Mouse (Mus musculus) G1E (cell line): ENCODE data around the gene Mydgf. TPM values are rescaled to one million over a fixed set of nuclear protein-coding genes. Genes with fewer than 3 reads are reported as not detected.

Experiments
- ATAC-seq: 2 replicates; pipeline ENCODE4 v1.8.0; 2016; ENCODE audit warnings: mild to moderate bottlenecking; ENCODE audit not compliant: insufficient number of reproducible peaks, poor library complexity, low FRiP score, severe bottlenecking; ENCODE audit errors: extremely low read depth
- DNase-seq: peaks from one replicate; pipeline ENCODE4 v3.0.0; 2012; ENCODE audit warnings: low spot score
- H3K27me3 ChIP-seq: 2 replicates; pipeline ENCODE4 v1.6.1; 2012; ENCODE audit warnings: mild to moderate bottlenecking, low read length, inconsistent platforms; ENCODE audit not compliant: insufficient read depth
- H3K36me3 ChIP-seq: replicated peaks from 2 replicates; pipeline ENCODE3; 2012; ENCODE audit warnings: mild to moderate bottlenecking, inconsistent platforms
- H3K4me1 ChIP-seq: 2 replicates; pipeline ENCODE4 v1.6.1; 2012; ENCODE audit warnings: low read depth, low read length, inconsistent platforms, mixed read lengths; ENCODE audit not compliant: insufficient read depth
- H3K4me3 ChIP-seq: 2 replicates; pipeline ENCODE4 v1.5.1; 2012; ENCODE audit warnings: low read depth, mild to moderate bottlenecking, inconsistent platforms, low read length, moderate library complexity, mixed read lengths
- H3K9me3 ChIP-seq: replicated peaks from 2 replicates; pipeline ENCODE4 v1.6.1; 2012; ENCODE audit warnings: inconsistent platforms
- CTCF ChIP-seq: IDR thresholded peaks from 2 replicates; pipeline ENCODE4 v1.5.1; 2012; ENCODE audit warnings: low read depth, low read length, inconsistent platforms, mixed read lengths
- GATA1 ChIP-seq: IDR thresholded peaks from 2 replicates; pipeline ENCODE4 v1.6.1; 2012; ENCODE audit warnings: borderline replicate concordance, low read length, inconsistent platforms, mixed read lengths
- GATA2 ChIP-seq: IDR thresholded peaks from 2 replicates; pipeline ENCODE4 v1.6.1; 2012; ENCODE audit warnings: low read depth, low read length, inconsistent platforms, borderline replicate concordance
- POLR2AphosphoS5 ChIP-seq: IDR thresholded peaks from 2 replicates; pipeline ENCODE4 v1.6.1; 2012; ENCODE audit warnings: low read depth, low read length, inconsistent platforms; ENCODE audit not compliant: insufficient replicate concordance
- TAL1 ChIP-seq: conservative IDR thresholded peaks from 2 replicates; pipeline ENCODE4 v1.6.1; 2012; ENCODE audit warnings: low read depth, low read length, inconsistent platforms, mixed read lengths
- polyA plus RNA-seq: library from polyadenylated mRNA; stranded (reverse); fragments of >175 nt; gene quantifications from 2 replicates; pipeline ENCODE4 v1.2.3, GENCODE M21; 2012
- total RNA-seq, 2 experiments: library from RNA; stranded (forward) in 1 of 2; stranded (reverse) in 1 of 2; fragments of 200-1000 nt in 1 of 2; fragments of >200 nt in 1 of 2; fragmentation: Nextera tagmentation in 1 of 2; gene quantifications; 2 replicates each; pipeline ENCODE4 v1.2.3; 2014 to 2017

Gene Mydgf
- total and polyA plus RNA-seq, 3 experiments, result 19.9 to 36.6 (median 32.3) TPM

- no peaks in the 10 kb centered on the region for H3K9me3 ChIP-seq
- peaks cover 61% of the 10 kb centered on the region for H3K27me3 ChIP-seq
- H3K4me3 ChIP-seq, result no peak overlapping the region
- TF ChIP-seq GATA1, result no peak
- TF ChIP-seq POLR2AphosphoS5, result no peak
- TF ChIP-seq GATA2, result no peak
- TF ChIP-seq CTCF, result peak; percentile 79
- H3K36me3 ChIP-seq, result no peaks in the 10 kb centered on the region
- peaks cover 37% of the 10 kb centered on the region for H3K4me1 ChIP-seq
- no peak for ATAC-seq
- peak; percentile 65 for DNase-seq
Measured at GRCm38 (mm10) chr17:56159729-56160128, 24.0 kb downstream of the Mydgf start.

- H3K36me3 ChIP-seq, result no peaks in the 10 kb centered on the region
- no peaks in the 10 kb centered on the region for H3K9me3 ChIP-seq
- peaks cover 81% of the 10 kb centered on the region for H3K27me3 ChIP-seq
- H3K4me1 ChIP-seq, result peaks cover 5% of the 10 kb centered on the region; the same call in 1 of the 2 replicates
- TF ChIP-seq POLR2AphosphoS5 (no peak), GATA2 (no peak), GATA1 (no peak), TAL1 (no peak), CTCF (no peak)
- ATAC-seq (no peak), DNase-seq (no peak)
- H3K4me3 ChIP-seq, result no peak overlapping the region
Measured at GRCm38 (mm10) chr17:56153643-56154042, 30.1 kb downstream of the Mydgf start.

DNA sequence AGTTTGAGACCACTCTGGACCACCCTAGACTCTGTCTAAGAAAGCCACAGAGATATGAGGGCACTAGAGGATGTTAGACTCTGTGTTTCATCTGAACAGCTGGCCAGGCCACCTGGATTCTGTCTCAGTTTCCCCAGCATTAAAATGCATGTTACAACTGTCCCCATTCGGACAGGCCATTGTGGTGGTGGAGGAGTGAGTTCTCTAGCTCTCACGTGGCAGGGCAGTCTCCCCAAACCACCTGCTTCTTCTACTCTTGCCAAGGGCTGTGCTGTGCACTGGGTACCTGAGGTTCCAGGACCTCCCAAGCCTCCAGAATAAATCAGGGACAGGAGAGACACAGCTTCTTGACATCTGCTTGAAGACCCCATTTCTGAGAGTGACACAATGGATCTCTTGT is 33.8 kb downstream of the Mydgf start:
- DNase-seq, result no peak
- Histone ChIP-seq H3K4me3 (no peak overlapping the region), H3K36me3 (no peaks in the 10 kb centered on the region), H3K27me3 (peaks cover 79% of the 10 kb centered on the region), H3K4me1 (no peaks in the 10 kb centered on the region), H3K9me3 (no peaks in the 10 kb centered on the region)
- TF ChIP-seq GATA2, result no peak
- TF ChIP-seq POLR2AphosphoS5, result no peak
- no peak for TF ChIP-seq TAL1
- TF ChIP-seq CTCF, result no peak
- TF ChIP-seq GATA1, result no peak
- no peak for ATAC-seq

- H3K4me3 ChIP-seq, result no peak overlapping the region
- H3K4me1 ChIP-seq, result no peaks in the 10 kb centered on the region
- ATAC-seq (no peak), DNase-seq (no peak)
- H3K36me3 ChIP-seq, result no peaks in the 10 kb centered on the region
- no peaks in the 10 kb centered on the region for H3K9me3 ChIP-seq
- H3K27me3 ChIP-seq, result peaks cover 77% of the 10 kb centered on the region
- TF ChIP-seq GATA1 (no peak), TAL1 (no peak), CTCF (no peak), POLR2AphosphoS5 (no peak), GATA2 (no peak)
Measured at GRCm38 (mm10) chr17:56148790-56149618, 34.7 kb downstream of the Mydgf start.

GRCm38 (mm10) chr17:56148280-56148679 is 35.4 kb downstream of the Mydgf start:
- H3K36me3 ChIP-seq, result no peaks in the 10 kb centered on the region
- TF ChIP-seq GATA1, result no peak
- TF ChIP-seq CTCF, result no peak
- TF ChIP-seq POLR2AphosphoS5, result no peak
- no peak for TF ChIP-seq GATA2
- no peak for TF ChIP-seq TAL1
- H3K27me3 ChIP-seq, result peaks cover 76% of the 10 kb centered on the region
- no peak for ATAC-seq
- no peak overlapping the region for H3K4me3 ChIP-seq
- no peak for DNase-seq
- no peaks in the 10 kb centered on the region for H3K9me3 ChIP-seq
- no peaks in the 10 kb centered on the region for H3K4me1 ChIP-seq

- no peaks in the 10 kb centered on the region for H3K4me1 ChIP-seq
- no peak for ATAC-seq
Measured at GRCm38 (mm10) chr17:56147420-56147819, 36.3 kb downstream of the Mydgf start.

More at GRCm38 (mm10) chr17:56147420-56147819, 36.3 kb downstream of the Mydgf start:
- Histone ChIP-seq H3K27me3 (peaks cover 74% of the 10 kb centered on the region), H3K9me3 (no peaks in the 10 kb centered on the region), H3K4me3 (no peak overlapping the region), H3K36me3 (no peaks in the 10 kb centered on the region)
- TF ChIP-seq GATA2 (no peak), GATA1 (no peak), TAL1 (no peak), CTCF (no peak), POLR2AphosphoS5 (no peak)
- no peak for DNase-seq
